Mouse (Mus musculus): ENCODE data around the gene Slc6a19. TPM values are rescaled to one million over a fixed set of nuclear protein-coding genes. Genes with fewer than 3 reads are reported as not detected.
"Not testable (repeated sequence)": the region's sequence is repeated elsewhere in the genome, so short reads cannot be mapped to it uniquely, and the experiment has no call there.

Gene Slc6a19
- polyA plus RNA-seq (2016; fragmentation: Nextera tagmentation; extraction: Ambion mirVana) = 0.06 and 0.10 TPM in 2 replicates

- H3K27ac ChIP-seq = no peak within 1 kb of the TSS
- no peaks in the 10 kb centered on the region for H3K36me3 ChIP-seq (replicated peaks)
- no peak for DNase-seq (ENCODE audit: extremely low spot score, low spot score)
- H3K9me3 ChIP-seq = no peaks in the 10 kb centered on the region
- whole genome bisulfite sequencing = 92% methylated on average over 7 of the region's 7 CpGs
- H3K27me3 ChIP-seq (ENCODE audit: poor library complexity, severe bottlenecking) = no peaks in the 10 kb centered on the region
- no peaks in the 10 kb centered on the region for H3K4me1 ChIP-seq
- H3K4me3 ChIP-seq = no peak within 1 kb of the TSS
These were observed at the start of gene Slc6a19 for GRCm38 (mm10) chr13:73704694-73705325. Slc6a19 (minus strand) TSS chr13:73704865.

GRCm38 (mm10) chr13:73751284-73751683 is 46.6 kb upstream of the Slc6a19 start:
- Histone ChIP-seq H3K9me3 (no peaks in the 10 kb centered on the region), H3K27me3 (ENCODE audit: poor library complexity, severe bottlenecking) (peaks cover 19% of the 10 kb centered on the region), H3K4me1 (peaks cover 44% of the 10 kb centered on the region), H3K36me3 (replicated peaks) (no peaks in the 10 kb centered on the region), H3K4me3 (no peak overlapping the region), H3K27ac (no peak overlapping the region)
- no peak for DNase-seq (ENCODE audit: extremely low spot score, low spot score)
- 87% methylated on average over 3 of the region's 3 CpGs for WGBS

- Histone ChIP-seq H3K27me3 (ENCODE audit: poor library complexity, severe bottlenecking) (peaks cover 19% of the 10 kb centered on the region), H3K4me1 (peaks cover 46% of the 10 kb centered on the region), H3K27ac (no peak overlapping the region), H3K4me3 (no peak overlapping the region), H3K9me3 (no peaks in the 10 kb centered on the region), H3K36me3 (replicated peaks) (no peaks in the 10 kb centered on the region)
- WGBS = 71% methylated on average over 6 of the region's 6 CpGs
- no peak for DNase-seq (ENCODE audit: extremely low spot score, low spot score)
These were observed 45.8 kb upstream of the Slc6a19 start for GRCm38 (mm10) chr13:73750435-73750834.

GRCm38 (mm10) chr13:73748663-73749440 is 44.2 kb upstream of the Slc6a19 start:
- DNase-seq (ENCODE audit: extremely low spot score, low spot score) = peak; percentile 30
- H3K36me3 ChIP-seq (replicated peaks) = no peaks in the 10 kb centered on the region
- H3K4me3 ChIP-seq = no peak overlapping the region
- H3K27me3 ChIP-seq (ENCODE audit: poor library complexity, severe bottlenecking) = peaks cover 19% of the 10 kb centered on the region
- H3K4me1 ChIP-seq = peaks cover 54% of the 10 kb centered on the region
- peak overlapping the region; percentile 53; the same call in 1 of the 2 replicates for H3K27ac ChIP-seq
- 35% methylated on average over 15 of the region's 15 CpGs for WGBS
- H3K9me3 ChIP-seq = no peaks in the 10 kb centered on the region

GRCm38 (mm10) chr13:73743662-73744061 is 39.0 kb upstream of the Slc6a19 start:
- no peak for DNase-seq (ENCODE audit: extremely low spot score, low spot score)
- 72% methylated on average over 3 of the region's 3 CpGs for WGBS
- no peak overlapping the region for H3K4me3 ChIP-seq
- peaks cover 7% of the 10 kb centered on the region for H3K27me3 ChIP-seq (ENCODE audit: poor library complexity, severe bottlenecking)
- H3K9me3 ChIP-seq = no peaks in the 10 kb centered on the region
- no peaks in the 10 kb centered on the region for H3K36me3 ChIP-seq (replicated peaks)
- no peak overlapping the region for H3K27ac ChIP-seq
- peaks cover 27% of the 10 kb centered on the region for H3K4me1 ChIP-seq

GRCm38 (mm10) chr13:73742944-73743343 is 38.3 kb upstream of the Slc6a19 start:
- WGBS = 62% methylated on average over 4 of the region's 4 CpGs
- Histone ChIP-seq H3K36me3 (replicated peaks) (no peaks in the 10 kb centered on the region), H3K9me3 (no peaks in the 10 kb centered on the region), H3K4me3 (no peak overlapping the region), H3K27me3 (ENCODE audit: poor library complexity, severe bottlenecking) (no peaks in the 10 kb centered on the region), H3K4me1 (peaks cover 20% of the 10 kb centered on the region), H3K27ac (0 out of 2 replicates have a peak overlapping the region, but pooled peaks have one; percentile 8)
- DNase-seq (ENCODE audit: extremely low spot score, low spot score) = no peak

GRCm38 (mm10) chr13:73740399-73740944 is 35.8 kb upstream of the Slc6a19 start:
- peaks cover 19% of the 10 kb centered on the region for H3K4me1 ChIP-seq
- not testable (repeated sequence) for H3K27me3 ChIP-seq (ENCODE audit: poor library complexity, severe bottlenecking); H3K9me3 ChIP-seq; H3K27ac ChIP-seq; H3K4me3 ChIP-seq; DNase-seq (ENCODE audit: extremely low spot score, low spot score); H3K36me3 ChIP-seq (replicated peaks)
- 59% methylated on average over 2 of the region's 2 CpGs for WGBS

GRCm38 (mm10) chr13:73736943-73737342 is 32.3 kb upstream of the Slc6a19 start:
- no peaks in the 10 kb centered on the region for H3K36me3 ChIP-seq (replicated peaks)
- WGBS = 86% methylated on average over 3 of the region's 3 CpGs

GRCm38 (mm10) chr13:73735928-73736327 is 31.3 kb upstream of the Slc6a19 start:
- Histone ChIP-seq H3K27ac (no peak overlapping the region), H3K4me3 (no peak overlapping the region), H3K4me1 (peaks cover 16% of the 10 kb centered on the region), H3K27me3 (ENCODE audit: poor library complexity, severe bottlenecking) (peaks cover 45% of the 10 kb centered on the region), H3K9me3 (no peaks in the 10 kb centered on the region), H3K36me3 (replicated peaks) (no peaks in the 10 kb centered on the region)
- DNase-seq (ENCODE audit: extremely low spot score, low spot score) = no peak
- 77% methylated on average over 2 of the region's 2 CpGs for WGBS

More at GRCm38 (mm10) chr13:73736943-73737342, 32.3 kb upstream of the Slc6a19 start:
- H3K4me1 ChIP-seq = peaks cover 16% of the 10 kb centered on the region
- H3K4me3 ChIP-seq = no peak overlapping the region
- H3K27ac ChIP-seq = no peak overlapping the region
- H3K9me3 ChIP-seq = no peaks in the 10 kb centered on the region
- no peak for DNase-seq (ENCODE audit: extremely low spot score, low spot score)
- peaks cover 35% of the 10 kb centered on the region for H3K27me3 ChIP-seq (ENCODE audit: poor library complexity, severe bottlenecking)

- Histone ChIP-seq H3K4me3 (no peak overlapping the region), H3K27me3 (ENCODE audit: poor library complexity, severe bottlenecking) (peaks cover 46% of the 10 kb centered on the region), H3K27ac (no peak overlapping the region), H3K36me3 (replicated peaks) (no peaks in the 10 kb centered on the region), H3K4me1 (peaks cover 16% of the 10 kb centered on the region), H3K9me3 (no peaks in the 10 kb centered on the region)
- no peak for DNase-seq (ENCODE audit: extremely low spot score, low spot score)
- 91% methylated on average over 8 of the region's 8 CpGs for WGBS
These were observed 30.6 kb upstream of the Slc6a19 start for GRCm38 (mm10) chr13:73735270-73735669.

GRCm38 (mm10) chr13:73734379-73734778 is 29.7 kb upstream of the Slc6a19 start:
- no peak for DNase-seq (ENCODE audit: extremely low spot score, low spot score)
- Histone ChIP-seq H3K27ac (no peak overlapping the region), H3K4me1 (peaks cover 16% of the 10 kb centered on the region), H3K27me3 (ENCODE audit: poor library complexity, severe bottlenecking) (peaks cover 46% of the 10 kb centered on the region), H3K4me3 (no peak overlapping the region), H3K9me3 (no peaks in the 10 kb centered on the region), H3K36me3 (replicated peaks) (no peaks in the 10 kb centered on the region)
- 100% methylated on average over 1 of the region's 1 CpGs for WGBS

GRCm38 (mm10) chr13:73732742-73733700 is 28.4 kb upstream of the Slc6a19 start, which contains the start of gene Slc12a7:
Slc12a7 (plus strand) TSS chr13:73733094.
- H3K4me1 ChIP-seq = peaks cover 17% of the 10 kb centered on the region
- H3K4me3 ChIP-seq = peak within 1 kb of the TSS; percentile 59
- H3K27me3 ChIP-seq (ENCODE audit: poor library complexity, severe bottlenecking) = peaks cover 46% of the 10 kb centered on the region
- no peaks in the 10 kb centered on the region for H3K36me3 ChIP-seq (replicated peaks)
- peak within 1 kb of the TSS; percentile 65 for H3K27ac ChIP-seq
- DNase-seq (ENCODE audit: extremely low spot score, low spot score) = peak; percentile 46
- WGBS = 3% methylated on average over 48 of the region's 48 CpGs
- no peaks in the 10 kb centered on the region for H3K9me3 ChIP-seq
